Mouse (Mus musculus) c-Kit-positive CD71-negative TER-119-negative erythroid progenitor cells, embryonic 14.5 days (primary cell): Measurements from ENCODE around the gene Atf7ip2.

Experiments
- DNase-seq: peaks from one replicate; pipeline ENCODE4 v3.0.0-alpha.2; 2013; ENCODE audit warnings: low read depth

The Atf7ip2 gene

GRCm38 (mm10) chr16:10297696-10298644, 105.5 kb downstream of the Atf7ip2 start:
- DNase-seq = no peak

- DNase-seq = no peak
Measured at GRCm38 (mm10) chr16:10299637-10300036, 107.1 kb downstream of the Atf7ip2 start.

- DNase-seq = no peak
Measured at GRCm38 (mm10) chr16:10300231-10301186, 108.0 kb downstream of the Atf7ip2 start.
